Mouse (Mus musculus): ENCODE results near the gene Zfp277.

Zfp277 gene

GRCm38 (mm10) chr12:40351879-40352278 is 93.8 kb downstream of the Zfp277 start:
- DNase-seq (ENCODE audit: low spot score): no peak

GRCm38 (mm10) chr12:40348251-40348650 is 97.5 kb downstream of the Zfp277 start:
- DNase-seq (ENCODE audit: low spot score): no peak

GRCm38 (mm10) chr12:40347060-40347698 is 98.5 kb downstream of the Zfp277 start:
- no peak for DNase-seq (ENCODE audit: low spot score)

- DNase-seq (ENCODE audit: low spot score): no peak
These were observed 104.3 kb downstream of the Zfp277 start for GRCm38 (mm10) chr12:40341443-40341842.

GRCm38 (mm10) chr12:40335303-40335702 is 110.4 kb downstream of the Zfp277 start:
- DNase-seq (ENCODE audit: low spot score): no peak

- no peak for DNase-seq (ENCODE audit: low spot score)
These were observed 114.2 kb downstream of the Zfp277 start for GRCm38 (mm10) chr12:40331467-40331866.

GRCm38 (mm10) chr12:40327012-40327660 is 118.6 kb downstream of the Zfp277 start:
- DNase-seq (ENCODE audit: low spot score): no peak

GRCm38 (mm10) chr12:40325582-40325981 is 120.1 kb downstream of the Zfp277 start:
- DNase-seq (ENCODE audit: low spot score): no peak

GRCm38 (mm10) chr12:40324819-40325218 is 120.9 kb downstream of the Zfp277 start:
- DNase-seq (ENCODE audit: low spot score): no peak

- DNase-seq (ENCODE audit: low spot score): no peak
These were observed 130.6 kb downstream of the Zfp277 start for GRCm38 (mm10) chr12:40315146-40315545.

- no peak for DNase-seq (ENCODE audit: low spot score)
These were observed 141.7 kb downstream of the Zfp277 start for GRCm38 (mm10) chr12:40303960-40304359.

GRCm38 (mm10) chr12:40298636-40299035 is 147.1 kb downstream of the Zfp277 start:
- DNase-seq (ENCODE audit: low spot score): no peak

- no peak for DNase-seq (ENCODE audit: low spot score)
These were observed 159.2 kb downstream of the Zfp277 start for GRCm38 (mm10) chr12:40286539-40286938.

- DNase-seq (ENCODE audit: low spot score): no peak
These were observed 164.9 kb downstream of the Zfp277 start for GRCm38 (mm10) chr12:40280596-40281325.

- DNase-seq (ENCODE audit: low spot score): no peak
These were observed 168.1 kb downstream of the Zfp277 start for GRCm38 (mm10) chr12:40277581-40277980.

- DNase-seq (ENCODE audit: low spot score): no peak
These were observed 170.8 kb downstream of the Zfp277 start for GRCm38 (mm10) chr12:40274931-40275330.

GRCm38 (mm10) chr12:40273339-40273738 is 172.4 kb downstream of the Zfp277 start:
- no peak for DNase-seq (ENCODE audit: low spot score)

GRCm38 (mm10) chr12:40272710-40273109 is 173.0 kb downstream of the Zfp277 start:
- no peak for DNase-seq (ENCODE audit: low spot score)

- DNase-seq (ENCODE audit: low spot score): no peak
These were observed 177.4 kb downstream of the Zfp277 start for GRCm38 (mm10) chr12:40268313-40268712.

Measured in c-Kit-positive CD71-positive TER-119-positive erythroid progenitor cells, embryonic 14.5 days (primary cell).